Mouse (Mus musculus) naive thymus-derived CD4-positive, alpha-beta T cell, adult 2 months (primary cell): ENCODE results near the gene Fkbp4.

ENCODE experiments used
- DNase-seq: peaks from one replicate; pipeline ENCODE4 v3.0.0-alpha.2; 2011; ENCODE audit warnings: low read depth

Fkbp4 gene

GRCm38 (mm10) chr6:128438317-128438870 is at the start of gene Fkbp4:
Fkbp4 (minus strand) TSS chr6:128438677.
- DNase-seq = peak; percentile 92

- DNase-seq = no peak
These were observed 49.3 kb upstream of the Fkbp4 start for GRCm38 (mm10) chr6:128487736-128488135.

- DNase-seq = peak; percentile 96
These were observed 41.3 kb upstream of the Fkbp4 start for GRCm38 (mm10) chr6:128479463-128480454.

GRCm38 (mm10) chr6:128477495-128477894 is 39.0 kb upstream of the Fkbp4 start:
- DNase-seq = no peak

GRCm38 (mm10) chr6:128474112-128474511 is 35.6 kb upstream of the Fkbp4 start:
- no peak for DNase-seq

GRCm38 (mm10) chr6:128469451-128469850 is 31.0 kb upstream of the Fkbp4 start:
- peak; percentile 12 for DNase-seq

- peak; percentile 22 for DNase-seq
These were observed 28.8 kb upstream of the Fkbp4 start for GRCm38 (mm10) chr6:128467298-128467697.

GRCm38 (mm10) chr6:128466563-128466962 is 28.1 kb upstream of the Fkbp4 start:
- DNase-seq = no peak

GRCm38 (mm10) chr6:128466043-128466442 is 27.6 kb upstream of the Fkbp4 start:
- no peak for DNase-seq

- no peak for DNase-seq
These were observed 26.5 kb upstream of the Fkbp4 start for GRCm38 (mm10) chr6:128464996-128465395.

GRCm38 (mm10) chr6:128461606-128462005 is 23.1 kb upstream of the Fkbp4 start:
- no peak for DNase-seq

- no peak for DNase-seq
These were observed 22.4 kb upstream of the Fkbp4 start for GRCm38 (mm10) chr6:128460729-128461503.

GRCm38 (mm10) chr6:128460321-128460720 is 21.8 kb upstream of the Fkbp4 start:
- DNase-seq = no peak

GRCm38 (mm10) chr6:128457186-128457585 is 18.7 kb upstream of the Fkbp4 start:
- no peak for DNase-seq

GRCm38 (mm10) chr6:128455835-128456605 is 17.5 kb upstream of the Fkbp4 start:
- no peak for DNase-seq

GRCm38 (mm10) chr6:128447063-128447462 is 8.6 kb upstream of the Fkbp4 start:
- DNase-seq = no peak

- DNase-seq = peak; percentile 52
These were observed 7.5 kb upstream of the Fkbp4 start for GRCm38 (mm10) chr6:128445761-128446535.

GRCm38 (mm10) chr6:128440238-128440637 is 1.8 kb upstream of the Fkbp4 start:
- peak; percentile 38 for DNase-seq

- no peak for DNase-seq
These were observed 429 bp upstream of the Fkbp4 start for GRCm38 (mm10) chr6:128438871-128439341.

- DNase-seq = peak; percentile 49
These were observed 653 bp downstream of the Fkbp4 start for GRCm38 (mm10) chr6:128437731-128438316.
